Mouse (Mus musculus) induced T-regulatory cell, adult 2 months (primary cell): ENCODE data around the gene Ccm2l.

ENCODE experiments used
- DNase-seq: peaks from one replicate; pipeline ENCODE4 v3.0.0-alpha.2; 2012; ENCODE audit warnings: low read depth

The Ccm2l gene

DNA sequence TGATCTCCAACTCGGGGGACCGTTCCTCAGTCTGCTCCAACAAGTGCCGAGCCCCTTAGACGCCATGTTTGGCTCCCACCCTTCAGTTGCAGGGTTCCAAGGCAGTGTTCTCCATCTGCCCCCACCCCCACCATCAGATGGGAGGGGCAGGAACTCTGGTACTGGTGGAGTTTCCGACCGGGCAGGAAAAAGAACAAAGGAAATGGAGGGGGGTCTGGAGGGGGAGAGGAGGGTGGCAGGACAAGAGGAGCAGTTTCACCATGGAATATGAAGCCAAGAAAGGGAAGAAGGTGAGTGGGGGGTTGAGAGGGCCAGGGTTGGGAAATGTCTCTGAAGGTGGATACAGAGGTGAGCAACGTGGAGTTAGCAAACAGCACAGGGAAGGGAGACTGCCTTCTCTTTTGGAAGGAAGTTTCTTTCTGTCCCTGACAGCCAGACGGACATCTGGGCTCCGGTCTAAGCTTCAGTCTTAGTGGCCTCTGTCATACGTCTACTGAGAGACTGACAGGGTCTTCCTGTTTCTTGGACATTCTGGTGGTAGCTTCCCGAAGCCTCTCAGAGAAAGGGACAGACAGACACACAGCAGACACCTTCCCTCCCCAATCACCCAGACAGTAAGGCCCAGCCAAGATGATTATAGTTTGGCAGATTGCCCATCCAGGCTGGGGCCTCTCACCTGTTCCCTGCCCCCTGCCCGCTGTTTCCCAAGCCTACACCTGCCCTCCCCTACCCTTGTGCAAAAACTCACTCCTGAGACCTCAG is at the start of gene Ccm2l:
Gene Ccm2l (plus strand): TSS at position 209 of the 762 bp plus-strand sequence.
- no peak for DNase-seq

DNA sequence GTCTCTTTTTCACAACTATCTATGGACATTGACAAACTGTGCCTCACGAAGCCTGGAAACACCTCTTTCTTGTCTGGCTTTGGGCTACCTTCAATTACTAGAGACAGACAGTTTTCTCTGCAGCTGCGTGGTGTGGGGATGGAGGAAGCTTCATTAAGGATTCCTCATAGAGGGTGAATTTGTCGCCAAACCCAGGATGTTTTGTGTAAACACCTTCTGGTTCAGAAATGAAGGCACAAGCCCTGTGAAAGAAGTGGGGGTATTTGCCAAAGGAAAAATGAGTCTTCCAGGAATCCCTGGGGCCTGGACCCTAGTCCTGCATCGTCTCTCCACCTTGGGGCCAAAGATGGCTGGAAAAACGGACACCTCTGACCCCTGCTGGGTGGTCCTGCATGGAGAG is 49.0 kb upstream of the Ccm2l start:
- no peak for DNase-seq

DNA sequence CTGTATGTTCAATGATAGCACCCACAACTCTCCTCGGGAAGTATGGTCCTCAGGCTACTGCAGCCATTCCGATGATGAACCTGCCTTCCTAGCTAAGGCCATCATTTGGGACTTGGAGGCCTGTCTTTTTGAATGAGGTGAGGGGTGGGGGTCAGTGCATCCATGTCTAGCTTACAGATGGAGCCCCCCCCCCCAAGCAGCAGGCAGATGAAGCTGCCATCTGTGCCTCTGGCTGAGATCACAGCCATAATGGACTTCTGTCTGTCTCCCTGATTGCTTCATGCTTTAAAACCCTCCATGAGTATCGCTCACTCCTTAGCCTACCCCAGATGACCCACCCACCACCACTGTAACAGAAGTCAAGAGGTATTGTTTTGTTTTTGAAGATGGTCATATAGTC is 46.4 kb upstream of the Ccm2l start:
- no peak for DNase-seq

DNA sequence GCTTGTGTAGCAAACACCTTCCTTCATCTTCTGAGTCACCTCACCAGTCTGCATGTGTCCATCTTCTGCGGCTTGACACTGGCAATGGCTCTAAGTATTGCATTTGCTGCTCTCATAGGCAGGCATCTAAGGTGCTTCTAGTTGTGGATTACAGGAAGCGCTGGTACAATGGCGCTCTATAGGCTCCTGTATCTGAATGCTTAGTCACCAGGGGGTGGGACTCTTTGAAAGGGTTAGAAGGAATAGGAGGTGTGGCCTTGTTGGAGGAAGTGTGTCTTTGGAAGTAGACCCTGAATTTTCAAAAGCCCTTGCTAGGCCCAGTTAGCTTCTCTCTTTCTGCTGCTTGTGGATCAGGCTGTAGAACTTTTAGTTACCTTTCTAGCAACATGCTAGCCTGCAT is 44.6 kb upstream of the Ccm2l start:
- DNase-seq: no peak

DNA sequence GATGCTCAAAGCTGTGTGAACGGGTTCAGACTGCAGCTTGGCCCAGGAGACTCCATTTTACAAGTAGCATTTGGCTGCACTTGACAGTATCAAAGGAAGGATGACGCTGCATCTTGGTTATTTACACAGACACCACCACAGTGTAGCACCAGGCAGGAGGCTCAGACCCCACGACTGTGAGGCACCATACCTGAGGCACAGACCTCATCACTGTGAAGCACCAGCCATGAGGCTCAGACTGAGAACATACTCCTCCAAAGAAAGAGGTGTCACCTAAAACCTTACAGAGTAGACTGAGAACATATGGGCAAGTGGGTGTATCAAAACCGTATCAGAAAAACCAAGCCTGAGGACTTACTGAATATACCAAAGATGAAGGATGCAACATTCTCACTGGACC is 42.9 kb upstream of the Ccm2l start:
- no peak for DNase-seq

DNA sequence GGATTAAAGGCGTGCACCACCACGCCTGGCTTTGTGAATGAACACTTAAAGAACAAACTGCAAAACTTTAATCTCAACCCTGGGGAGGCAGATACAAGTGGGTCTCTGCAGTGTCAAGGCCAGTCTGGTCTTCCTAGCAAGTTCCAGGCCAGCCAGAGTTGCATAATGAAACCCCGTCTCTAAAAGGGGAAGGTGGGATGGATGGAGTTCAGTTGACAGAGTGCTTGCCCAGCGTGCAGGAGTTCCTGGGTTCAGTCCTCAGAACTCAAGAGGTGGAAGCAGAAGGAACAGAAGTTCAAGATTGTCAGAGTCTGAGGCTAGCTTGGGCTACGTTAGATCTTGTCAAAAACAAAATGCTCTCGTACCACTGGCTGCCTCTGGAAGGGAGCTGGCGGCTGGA is 39.7 kb upstream of the Ccm2l start:
- no peak for DNase-seq

DNA sequence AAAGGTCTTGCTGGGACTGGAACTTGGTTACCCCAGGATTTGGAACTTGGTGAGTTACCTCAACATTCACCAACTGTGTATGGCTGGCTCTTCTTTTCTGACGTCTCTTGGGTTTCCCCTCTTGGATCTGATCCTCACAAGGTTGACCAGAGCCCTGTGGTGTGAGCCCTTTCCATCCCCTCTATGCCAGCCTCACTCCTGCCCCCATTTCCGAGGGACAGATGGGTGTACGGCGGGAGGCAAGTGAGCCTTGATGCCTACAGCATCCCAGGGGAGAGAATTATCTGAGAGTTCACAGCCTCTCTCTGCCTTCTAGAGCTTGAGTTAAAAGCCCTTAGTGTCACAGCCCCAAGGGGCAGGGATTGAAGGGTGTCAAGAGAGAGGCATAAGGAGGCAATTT is 38.3 kb upstream of the Ccm2l start:
- DNase-seq: no peak

DNA sequence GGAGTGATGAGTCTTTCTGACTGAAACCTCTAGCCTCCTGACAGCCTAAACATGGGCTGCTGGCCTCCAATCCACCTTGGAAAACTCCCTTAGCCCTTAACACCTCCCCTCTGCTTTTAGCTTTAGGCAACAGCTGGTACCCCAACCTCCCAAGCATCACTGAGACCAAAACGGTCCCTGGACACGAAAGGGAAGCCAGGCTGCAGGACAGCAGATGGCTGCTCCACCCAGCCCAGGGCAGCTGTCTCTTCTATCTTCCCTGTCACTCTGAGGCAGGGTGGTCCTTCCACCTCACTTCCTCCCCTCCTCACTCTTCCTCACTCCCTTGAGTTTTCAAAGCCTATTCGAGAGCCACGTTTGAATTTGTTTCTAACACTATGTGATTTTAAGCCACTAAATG is 35.3 kb upstream of the Ccm2l start:
- no peak for DNase-seq

DNA sequence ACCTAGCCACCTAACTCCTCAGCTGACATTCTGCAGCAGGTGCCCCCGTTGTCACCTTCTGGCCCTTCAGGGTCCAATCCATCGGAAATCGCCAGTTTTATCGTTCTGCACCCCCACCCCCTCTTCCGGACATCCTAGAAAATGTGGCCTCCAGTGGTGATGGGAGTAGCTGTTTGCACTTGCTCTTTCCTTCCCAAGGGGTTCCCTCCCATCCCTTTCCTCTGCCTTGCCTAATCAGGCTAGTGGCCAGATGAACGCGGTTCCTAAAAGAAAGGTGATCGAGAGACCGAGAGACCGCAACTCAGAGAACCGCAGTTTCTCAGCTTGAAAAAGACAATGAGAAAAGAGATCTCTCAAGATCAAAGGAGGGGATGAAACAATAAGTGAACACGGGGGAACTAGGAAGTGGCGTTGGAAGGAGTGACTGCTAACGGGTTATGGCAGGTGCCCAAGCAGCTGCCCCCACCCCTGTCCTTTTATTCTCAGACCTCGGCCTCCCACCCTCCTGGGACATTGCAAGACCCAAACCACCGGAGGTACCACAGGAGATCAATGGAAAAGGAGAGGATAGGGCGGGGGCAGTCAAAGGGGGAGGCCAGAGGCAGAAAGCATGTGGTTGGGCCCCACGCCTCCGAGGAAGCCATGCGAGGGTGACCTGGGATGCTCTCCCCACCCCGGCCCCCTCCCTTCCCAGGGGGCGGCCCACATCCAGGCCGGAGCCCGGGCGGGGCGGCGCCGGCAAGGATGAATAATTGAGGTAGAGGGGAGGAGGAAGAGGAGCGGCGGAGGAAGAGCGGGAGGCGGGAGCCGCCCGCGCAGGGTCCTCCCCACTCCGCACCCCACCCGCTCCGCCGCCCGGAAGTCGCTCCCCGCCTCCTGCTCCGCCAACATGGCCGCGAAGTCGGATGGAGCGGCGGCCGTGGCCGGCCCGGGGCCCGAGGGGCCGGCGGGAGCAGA is 34.4 kb upstream of the Ccm2l start, which contains the start of gene Xkr7:
Gene Xkr7 (plus strand): TSS at position 727 of the 957 bp plus-strand sequence.
- DNase-seq: peak; percentile 5

DNA sequence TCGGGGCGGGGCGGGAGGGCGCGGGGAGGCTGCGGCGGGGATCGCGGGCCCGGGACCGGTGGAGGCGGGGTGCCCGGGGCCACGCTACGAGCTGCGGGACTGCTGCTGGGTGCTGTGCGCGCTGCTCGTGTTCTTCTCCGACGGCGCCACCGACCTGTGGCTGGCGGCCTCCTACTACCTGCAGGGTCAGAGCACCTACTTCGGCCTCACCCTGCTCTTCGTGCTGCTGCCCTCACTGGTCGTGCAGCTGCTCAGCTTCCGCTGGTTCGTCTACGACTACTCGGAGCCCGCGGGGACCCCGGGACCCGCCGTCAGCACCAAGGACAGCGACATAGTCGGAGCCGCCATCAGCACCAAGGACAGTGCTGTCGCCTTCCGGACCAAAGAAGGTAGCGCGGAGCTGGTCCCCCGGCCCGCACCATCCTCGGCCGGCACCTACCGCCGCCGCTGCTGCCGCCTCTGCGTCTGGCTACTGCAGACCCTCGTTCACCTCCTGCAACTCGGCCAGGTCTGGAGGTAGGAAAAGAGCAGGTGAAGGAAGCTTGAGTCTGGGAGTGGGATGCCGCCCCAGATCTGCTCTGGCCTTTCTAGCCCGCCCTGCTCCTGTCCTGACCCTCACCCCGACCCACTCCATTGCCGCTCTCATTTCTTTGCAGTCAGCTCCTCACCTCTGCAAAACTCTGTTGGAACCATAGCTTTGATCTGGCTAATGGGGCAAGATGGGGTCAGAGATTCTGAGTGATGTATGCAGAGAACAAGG is 33.5 kb upstream of the Ccm2l start:
- peak; percentile 81 for DNase-seq

DNA sequence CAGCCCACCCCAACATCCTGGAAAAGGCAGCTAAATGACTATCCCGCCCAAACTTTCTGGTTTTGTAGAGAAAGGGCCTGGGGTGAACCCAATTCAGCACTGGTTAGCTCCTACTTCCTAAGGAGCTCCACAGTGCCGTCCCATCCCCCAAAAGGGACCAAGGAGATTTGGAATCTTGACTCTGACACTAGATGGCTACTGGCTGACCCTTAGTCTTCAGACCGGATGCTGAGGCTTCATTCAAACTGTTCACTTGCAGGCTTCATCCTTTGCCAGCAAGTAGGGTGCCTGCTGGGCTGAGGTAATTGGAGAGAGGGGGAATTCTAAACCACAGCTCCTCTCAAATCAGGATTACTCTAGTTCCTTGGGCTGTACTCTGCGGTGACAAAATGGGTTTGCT is 32.8 kb upstream of the Ccm2l start:
- no peak for DNase-seq

DNA sequence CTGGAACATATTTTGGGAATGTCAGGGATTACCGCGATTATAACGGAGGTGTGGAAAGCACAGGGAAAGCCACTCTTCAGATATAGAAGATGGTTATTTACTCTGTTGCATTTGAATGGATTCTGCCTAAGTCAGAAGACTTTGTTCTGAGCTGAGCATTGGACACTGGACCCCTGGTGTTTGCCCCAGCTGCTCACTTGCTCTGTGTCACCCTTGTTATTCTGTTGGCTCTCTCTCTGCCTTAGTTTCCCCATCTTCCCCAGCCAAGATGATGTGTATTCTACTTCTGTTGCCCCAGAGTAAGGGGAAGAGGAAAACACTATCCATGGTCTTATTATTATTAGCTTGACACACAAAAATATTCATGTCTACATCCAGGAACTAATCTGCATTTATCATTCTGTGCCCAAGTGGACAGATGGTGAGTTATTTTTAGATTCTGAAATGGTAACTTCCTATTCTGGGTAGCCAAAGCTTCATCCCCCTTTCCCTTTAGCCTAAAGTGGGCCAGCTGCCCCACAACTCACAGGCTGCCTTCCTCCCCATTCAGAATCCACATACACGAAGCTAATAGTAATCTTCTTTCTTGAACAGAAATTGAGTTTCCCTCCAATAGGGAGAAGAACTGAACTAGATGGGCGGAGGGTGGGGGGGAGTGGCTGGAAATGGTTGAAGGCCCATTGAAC is 32.1 kb upstream of the Ccm2l start:
- DNase-seq: no peak

DNA sequence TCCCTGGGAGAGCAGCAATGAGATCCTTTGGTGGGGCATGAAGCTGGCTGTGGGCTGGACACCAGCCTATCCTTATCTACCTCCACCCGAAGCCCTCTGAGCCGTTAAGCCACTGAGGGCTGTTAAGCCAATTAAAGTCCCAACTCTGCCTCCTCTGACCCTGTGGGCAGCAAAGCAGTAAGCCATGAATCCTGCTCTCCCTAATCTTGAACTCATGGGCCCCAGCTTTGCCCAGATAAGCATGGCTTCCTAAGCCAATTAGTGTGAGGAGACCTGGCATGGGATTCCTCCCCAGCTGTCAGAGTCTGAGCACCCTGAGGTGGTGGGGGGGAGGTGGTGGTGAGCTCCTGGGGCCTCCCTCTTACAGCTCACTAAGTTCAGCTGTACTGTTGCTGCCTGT is 29.1 kb upstream of the Ccm2l start:
- DNase-seq: no peak

DNA sequence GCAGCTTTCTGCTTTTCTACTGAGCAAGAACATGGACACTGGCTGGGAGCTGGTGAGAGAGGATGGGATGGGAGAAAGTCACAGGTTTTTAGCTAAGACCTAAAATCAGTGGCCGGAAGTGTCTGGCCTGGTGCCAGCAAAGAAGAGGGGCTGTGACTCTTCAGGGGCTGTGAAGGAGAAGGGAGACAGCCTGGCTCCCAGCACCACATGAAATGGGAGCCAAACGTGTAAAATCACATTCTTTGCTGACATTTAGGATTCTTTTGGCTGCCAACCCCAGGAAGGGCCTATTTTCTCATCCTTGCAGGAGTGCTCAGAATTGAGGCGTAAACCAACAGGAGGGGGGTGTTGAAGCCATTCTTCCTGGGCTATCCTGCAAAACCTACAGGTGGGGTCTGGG is 21.9 kb upstream of the Ccm2l start:
- DNase-seq: no peak

DNA sequence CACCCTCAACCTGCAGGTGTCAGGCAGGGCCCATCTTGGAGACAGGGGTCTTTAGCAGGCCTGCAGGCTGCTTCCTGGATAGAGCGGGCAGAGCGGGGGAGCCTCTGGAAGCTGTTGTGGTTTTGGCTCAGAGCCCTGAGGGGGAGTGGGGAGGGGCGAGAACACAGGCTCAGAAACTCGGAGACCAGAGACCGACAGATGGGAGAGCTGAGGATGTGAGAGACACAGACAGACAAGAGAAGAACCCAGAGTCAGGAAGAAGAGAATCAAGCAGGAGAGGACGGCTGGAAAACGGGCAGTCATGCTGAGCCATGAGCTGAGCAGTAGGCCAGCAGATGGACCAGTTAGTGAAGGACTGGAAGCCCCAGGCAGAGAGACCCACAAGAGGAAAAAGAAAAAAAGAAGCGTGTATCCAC is 19.9 kb upstream of the Ccm2l start:
- DNase-seq: no peak

DNA sequence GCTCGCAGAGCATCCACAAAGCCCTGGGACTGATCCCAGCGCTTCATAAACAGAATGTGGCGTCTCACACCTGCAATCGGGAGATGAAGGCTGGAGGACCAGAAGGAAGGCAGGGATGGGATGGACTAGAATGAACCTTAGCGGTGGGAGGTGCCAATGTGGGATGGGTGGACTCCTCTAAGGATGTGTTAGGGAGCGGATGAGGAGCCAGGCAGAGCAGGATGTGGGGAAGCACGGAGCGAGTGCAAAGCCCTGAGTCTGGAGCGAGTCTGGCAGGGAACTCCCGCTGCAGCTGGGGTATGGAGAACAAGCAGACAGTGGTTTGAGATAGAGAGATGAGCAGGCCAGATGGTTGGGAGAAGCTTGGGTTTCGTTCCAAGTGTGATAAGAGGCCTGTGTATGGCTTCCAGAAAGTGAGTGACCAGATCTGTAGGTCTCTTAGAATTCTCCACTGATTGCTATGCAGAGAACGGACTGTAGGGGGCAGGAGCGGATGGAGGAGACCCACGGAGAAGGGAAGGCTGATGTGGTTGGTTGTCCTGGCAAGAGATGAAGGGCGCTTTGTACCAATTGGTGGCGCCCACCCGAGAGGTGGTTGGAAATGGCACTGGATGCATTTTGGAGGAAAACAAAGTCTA is 17.8 kb upstream of the Ccm2l start:
- DNase-seq: peak; percentile 37

DNA sequence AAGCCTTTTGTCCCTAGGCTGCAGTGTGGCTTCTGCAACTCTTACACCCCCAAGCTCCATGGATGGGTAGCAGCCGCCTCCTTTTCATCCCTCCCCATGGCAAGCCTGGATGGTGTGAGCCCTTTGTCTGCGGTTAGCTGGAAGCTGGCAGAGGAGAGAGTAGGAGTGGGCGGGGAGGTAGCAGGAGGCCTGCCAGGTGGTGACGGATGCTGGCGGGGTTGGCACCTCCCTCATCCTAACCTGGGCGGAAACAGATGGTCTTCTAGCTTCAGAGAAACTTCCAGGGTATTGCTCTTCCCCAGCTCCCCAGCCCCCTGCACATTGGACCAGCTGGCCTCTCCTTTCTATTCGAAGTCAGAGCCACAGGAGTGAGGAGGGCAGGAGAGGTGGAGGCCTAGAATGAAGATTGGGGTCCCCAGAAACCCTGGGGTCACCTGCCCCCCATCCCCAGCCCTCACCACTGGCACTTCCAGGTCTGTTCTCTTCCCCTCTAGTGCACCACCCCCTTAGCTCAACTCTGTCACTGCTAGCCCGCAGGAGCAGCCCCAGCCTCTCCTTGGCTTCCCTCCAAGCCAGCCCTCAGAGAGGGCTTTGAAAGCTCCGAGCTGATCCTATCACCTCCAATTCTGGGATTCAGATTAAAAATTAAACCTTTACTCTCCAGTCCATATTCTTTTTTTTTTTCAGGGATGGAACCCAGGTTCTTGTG is 16.3 kb upstream of the Ccm2l start:
- no peak for DNase-seq

DNA sequence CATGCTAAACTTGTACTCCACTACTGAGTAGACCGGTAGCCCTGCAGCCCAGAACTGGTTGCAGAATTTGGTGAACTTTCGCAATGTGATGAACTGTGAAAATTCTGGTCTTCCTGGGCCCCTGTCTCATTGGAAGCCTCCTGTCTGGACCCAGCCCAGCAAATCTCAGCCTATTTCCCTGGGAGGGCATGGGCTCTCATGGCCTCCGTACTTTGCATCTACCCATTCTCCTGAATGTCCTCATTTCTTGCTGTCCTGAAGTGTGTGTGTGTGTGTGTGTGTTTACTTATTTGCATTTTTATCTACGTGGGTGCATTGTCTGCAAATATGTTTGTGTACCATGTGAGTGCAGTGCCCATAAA is 15.8 kb upstream of the Ccm2l start:
- no peak for DNase-seq

DNA sequence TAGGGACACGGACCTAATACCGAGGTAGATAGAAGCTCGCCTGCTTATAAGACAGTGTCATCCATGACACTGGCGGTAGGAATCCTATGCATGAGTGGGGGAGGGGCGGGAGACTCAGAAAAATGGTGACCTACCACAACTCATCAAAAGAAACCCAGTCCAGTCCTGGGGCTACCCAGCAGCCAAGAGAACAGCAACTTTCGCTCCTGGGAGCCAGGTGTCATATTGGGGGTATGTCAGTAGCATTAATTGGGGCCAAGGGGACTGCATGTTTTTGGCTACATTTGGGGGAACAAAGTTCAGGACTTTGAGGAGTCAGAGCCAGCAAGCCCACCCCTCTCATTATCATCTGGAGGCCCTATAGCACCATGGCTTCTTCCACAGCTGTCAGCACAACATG is 14.7 kb upstream of the Ccm2l start:
- no peak for DNase-seq

DNA sequence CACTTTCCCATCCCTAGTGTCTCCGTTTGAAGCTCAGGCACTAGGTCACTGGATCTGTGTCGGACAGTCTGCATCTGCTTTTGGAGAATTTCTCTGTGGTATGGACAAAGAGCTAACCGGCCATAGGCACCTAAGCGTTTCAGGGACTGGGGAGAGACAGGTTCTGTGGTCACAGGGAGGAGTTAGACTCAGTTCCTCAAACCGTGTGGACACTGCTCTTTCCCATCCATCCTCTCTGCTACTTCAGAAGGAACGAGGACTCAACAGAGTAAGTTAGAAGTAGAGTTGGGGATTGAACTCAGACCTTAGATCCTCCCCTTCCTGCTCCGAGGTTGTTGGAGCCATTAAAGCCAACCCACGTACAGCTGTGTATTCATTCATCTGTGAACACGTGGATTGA is 14.2 kb upstream of the Ccm2l start:
- DNase-seq: no peak
